Mouse (Mus musculus) intestine, postnatal 0 days (tissue): ENCODE measurements at regions not wholly inside any gene's neighbourhood (a gene's known extent, or its start where the extent isn't known, plus 50 kb on each side); places are given as distances from the start of the nearest gene placed in this dataset.
"Not testable (repeated sequence)": the region's sequence is repeated elsewhere in the genome, so short reads cannot be mapped to it uniquely, and the experiment has no call there.

ENCODE experiments used
- ATAC-seq: fragments of 200-750 bp; cut with Nextera tagmentation; 2 replicates; pipeline ENCODE4 v1.8.0; 2017; ENCODE audit warnings: mild to moderate bottlenecking, moderate TSS enrichment, moderate library complexity
- H3K27ac ChIP-seq: fragments of 300-500 bp; sonication (generic); 2 replicates; pipeline ENCODE4 v1.5.1; 2014; ENCODE audit warnings: mild to moderate bottlenecking, low read depth, low read length, moderate library complexity
- H3K27me3 ChIP-seq: fragments of 300-500 bp; sonication (generic); replicated peaks from 2 replicates; pipeline ENCODE4 v1.6.1; 2014; ENCODE audit warnings: low read length, mixed read lengths; ENCODE audit not compliant: control insufficient read depth, insufficient read depth
- H3K36me3 ChIP-seq: fragments of 300-500 bp; sonication (generic); 2 replicates; pipeline ENCODE4 v1.6.1; 2014; ENCODE audit warnings: mild to moderate bottlenecking, moderate library complexity; ENCODE audit not compliant: control insufficient read depth, insufficient read depth
- H3K4me1 ChIP-seq: fragments of 300-500 bp; sonication (generic); replicated peaks from 2 replicates; pipeline ENCODE4 v1.6.1; 2014; ENCODE audit warnings: antibody characterized with exemption, low read length, mixed read lengths; ENCODE audit not compliant: control insufficient read depth, insufficient read depth
- H3K4me2 ChIP-seq: fragments of 300-500 bp; sonication (generic); replicated peaks from 2 replicates; pipeline ENCODE4 v1.6.1; 2014; ENCODE audit warnings: low read depth, mild to moderate bottlenecking, moderate library complexity
- H3K4me3 ChIP-seq: fragments of 300-500 bp; sonication (generic); 2 replicates; pipeline ENCODE4 v1.5.1; 2014; ENCODE audit warnings: low read depth, low read length
- H3K9ac ChIP-seq: fragments of 300-500 bp; sonication (generic); 2 replicates; pipeline ENCODE4 v1.6.1; 2014; ENCODE audit warnings: mild to moderate bottlenecking, low read depth, low read length
- H3K9me3 ChIP-seq: fragments of 300-500 bp; sonication (generic); 2 replicates; pipeline ENCODE4 v1.6.1; 2016; ENCODE audit warnings: mixed run types; ENCODE audit not compliant: control insufficient read depth
- CTCF ChIP-seq: sonication (generic); IDR thresholded peaks from 2 replicates; pipeline ENCODE4 v1.5.1; 2016; ENCODE audit warnings: low read depth, mild to moderate bottlenecking, control low read depth, antibody characterized with exemption, moderate library complexity
- WGBS: fragments of 180-500 bp; shearing (Covaris S2); extraction: QIAGEN DNeasy Blood & Tissue Kit; methylation state at CpG from one replicate; pipeline ENCODE4 v1.1.7; 2014; 5-methylcytosine and 5-hydroxymethylcytosine counted together

GRCm38 (mm10) chr10:111354607-111355006 is 56.1 kb downstream of the Bbs10 start:
- Histone ChIP-seq H3K4me2 (no peak overlapping the region), H3K4me1 (no peaks in the 10 kb centered on the region), H3K27ac (no peak overlapping the region), H3K27me3 (no peaks in the 10 kb centered on the region), H3K9ac (no peak overlapping the region), H3K36me3 (no peaks in the 10 kb centered on the region), H3K9me3 (no peaks in the 10 kb centered on the region), H3K4me3 (no peak overlapping the region)
- 71% methylated on average over 8 of the region's 8 CpGs for WGBS
- no peak for TF ChIP-seq CTCF
- no peak for ATAC-seq

GRCm38 (mm10) chr10:111358340-111358739 is 59.9 kb downstream of the Bbs10 start:
- not testable (repeated sequence) for H3K4me3 ChIP-seq, H3K4me2 ChIP-seq, H3K27me3 ChIP-seq, H3K4me1 ChIP-seq, H3K27ac ChIP-seq, ATAC-seq, H3K9me3 ChIP-seq, H3K36me3 ChIP-seq, H3K9ac ChIP-seq
- WGBS = 86% methylated on average over 1 of the region's 1 CpGs

DNA sequence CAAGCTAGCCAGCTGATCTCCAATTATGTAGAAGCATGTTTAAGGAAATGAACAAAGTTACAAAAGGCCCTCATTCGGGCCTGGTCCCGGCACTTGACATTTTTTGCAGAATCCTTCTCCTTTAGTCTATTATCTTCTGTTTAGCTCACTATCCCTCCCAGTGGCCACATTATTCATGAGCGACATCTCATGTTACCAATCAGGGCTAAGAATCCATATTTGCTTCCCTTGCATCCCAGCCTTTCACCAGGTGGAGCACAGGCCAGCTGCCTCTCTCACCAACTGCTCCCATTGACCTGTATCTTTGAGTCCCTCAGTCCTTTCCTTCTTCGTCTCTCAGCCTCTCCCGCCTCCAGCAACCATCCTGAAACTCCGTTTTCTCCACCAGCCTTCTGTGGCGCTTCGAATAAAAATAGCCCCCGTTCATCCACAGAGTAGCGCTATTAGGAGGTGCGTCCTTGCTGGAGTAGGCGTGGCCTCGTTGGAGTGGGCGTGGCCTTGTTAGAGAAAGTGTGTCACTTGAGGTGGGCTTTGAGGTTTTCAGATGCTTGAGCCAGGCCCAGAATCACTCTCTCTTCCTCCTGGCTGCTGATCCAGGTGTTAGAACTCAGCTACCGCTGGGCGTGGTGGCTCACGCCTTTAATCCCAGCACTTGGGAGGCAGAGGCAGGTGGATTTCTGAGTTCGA is 63.4 kb downstream of the Bbs10 start:
- Histone ChIP-seq H3K4me1 (no peaks in the 10 kb centered on the region), H3K9ac (no peak overlapping the region), H3K4me2 (no peak overlapping the region), H3K9me3 (no peaks in the 10 kb centered on the region), H3K4me3 (no peak overlapping the region), H3K27ac (no peak overlapping the region), H3K27me3 (no peaks in the 10 kb centered on the region), H3K36me3 (no peaks in the 10 kb centered on the region)
- no peak for TF ChIP-seq CTCF
- 90% methylated on average over 18 of the region's 18 CpGs for WGBS
- ATAC-seq = no peak

GRCm38 (mm10) chr10:111363729-111364617 is 65.5 kb downstream of the Bbs10 start:
- H3K27me3 ChIP-seq = no peaks in the 10 kb centered on the region
- no peak overlapping the region for H3K4me2 ChIP-seq
- ATAC-seq = no peak
- WGBS = 37% methylated on average over 14 of the region's 14 CpGs
- no peak for TF ChIP-seq CTCF
- no peaks in the 10 kb centered on the region for H3K4me1 ChIP-seq
- no peak overlapping the region for H3K9ac ChIP-seq
- H3K27ac ChIP-seq = no peak overlapping the region
- no peaks in the 10 kb centered on the region for H3K36me3 ChIP-seq
- no peak overlapping the region for H3K4me3 ChIP-seq
- no peaks in the 10 kb centered on the region for H3K9me3 ChIP-seq

DNA sequence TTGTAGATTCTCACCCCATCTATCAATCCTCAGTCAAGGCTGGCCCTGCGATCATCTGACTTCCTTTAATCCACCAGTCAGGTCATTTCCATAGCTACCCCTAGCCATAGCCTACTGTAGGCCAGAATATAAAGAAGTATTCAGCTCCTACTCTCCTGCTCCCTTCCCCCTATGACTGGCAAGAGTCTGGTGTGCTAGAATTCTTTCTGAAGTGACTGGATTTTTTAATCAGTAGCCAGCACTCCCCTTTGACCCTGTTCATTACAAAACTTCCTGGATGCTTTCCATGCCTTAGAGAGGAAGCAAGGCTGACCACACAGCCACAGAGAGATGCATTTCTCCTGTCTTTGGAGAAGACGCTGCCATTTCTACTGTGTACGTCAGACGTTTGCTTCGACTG is 66.5 kb downstream of the Bbs10 start:
- TF ChIP-seq CTCF = no peak
- Histone ChIP-seq H3K4me1 (no peaks in the 10 kb centered on the region), H3K9me3 (no peaks in the 10 kb centered on the region), H3K9ac (no peak overlapping the region), H3K4me3 (no peak overlapping the region), H3K27ac (no peak overlapping the region), H3K36me3 (no peaks in the 10 kb centered on the region), H3K27me3 (no peaks in the 10 kb centered on the region), H3K4me2 (no peak overlapping the region)
- 56% methylated on average over 5 of the region's 5 CpGs for WGBS
- ATAC-seq = no peak

GRCm38 (mm10) chr10:111369046-111369445 is 70.6 kb downstream of the Bbs10 start:
- not testable (repeated sequence) for H3K4me2 ChIP-seq, H3K27ac ChIP-seq, H3K27me3 ChIP-seq, H3K4me1 ChIP-seq, H3K36me3 ChIP-seq, H3K9ac ChIP-seq, H3K9me3 ChIP-seq, H3K4me3 ChIP-seq
- WGBS = 50% methylated on average over 3 of the region's 3 CpGs
- 0 out of 2 replicates have a peak, but pooled peaks have one; percentile 22 for ATAC-seq
